Mouse (Mus musculus) hindbrain, embryonic 10.5 days (tissue): ENCODE results near the gene Gramd1b. TPM values are rescaled to one million over a fixed set of nuclear protein-coding genes. Genes with fewer than 3 reads are reported as not detected.
A peak's percentile ranks its signal among the peaks of the same experiment; 100 is the strongest.

Experiments used
- DNase-seq: peaks from one replicate; pipeline ENCODE4 v3.0.0-alpha.2; 2017; ENCODE audit warnings: low spot score
- H3K27ac ChIP-seq: fragments of 300-500 bp; sonication (generic); 2 replicates; pipeline ENCODE4 v1.5.1; 2016; ENCODE audit warnings: mild to moderate bottlenecking, moderate library complexity
- H3K27me3 ChIP-seq: fragments of 300-500 bp; sonication (generic); 2 replicates; pipeline ENCODE4 v1.6.1; 2016; ENCODE audit warnings: mild to moderate bottlenecking; ENCODE audit not compliant: poor library complexity, insufficient read depth, severe bottlenecking
- H3K36me3 ChIP-seq: fragments of 300-500 bp; sonication (generic); 2 replicates; pipeline ENCODE4 v1.6.1; 2016; ENCODE audit warnings: mild to moderate bottlenecking, moderate library complexity
- H3K4me1 ChIP-seq: fragments of 300-500 bp; sonication (generic); replicated peaks from 2 replicates; pipeline ENCODE4 v1.6.1; 2016; ENCODE audit warnings: mild to moderate bottlenecking
- H3K4me3 ChIP-seq: fragments of 300-500 bp; sonication (generic); 2 replicates; pipeline ENCODE4 v1.5.1; 2016; ENCODE audit warnings: mild to moderate bottlenecking, moderate library complexity
- H3K9me3 ChIP-seq: fragments of 300-500 bp; sonication (generic); 2 replicates; pipeline ENCODE4 v1.6.1; 2016; ENCODE audit warnings: mild to moderate bottlenecking, moderate library complexity
- WGBS: fragments of 180-500 bp; shearing (Covaris S2); methylation state at CpG from one replicate; pipeline ENCODE4 v1.1.7; 2016; 5-methylcytosine and 5-hydroxymethylcytosine counted together
- polyA plus RNA-seq: library from polyadenylated mRNA; unstranded; fragments of >200 nt; fragmentation: Nextera tagmentation; extraction: Ambion mirVana; gene quantifications from 2 replicates; pipeline ENCODE4 v1.2.1, GENCODE M21; 2016

Gene Gramd1b
- polyA plus RNA-seq, 1 experiment from 2014 or later: 4.6 TPM

- Histone ChIP-seq H3K9me3 (no peaks in the 10 kb centered on the region), H3K27me3 (no peaks in the 10 kb centered on the region)
Observed at GRCm38 (mm10) chr9:40410895-40411294, 120.3 kb downstream of the Gramd1b start.

GRCm38 (mm10) chr9:40409071-40409470 is 122.1 kb downstream of the Gramd1b start:
- peaks cover 27% of the 10 kb centered on the region for H3K4me1 ChIP-seq

More at GRCm38 (mm10) chr9:40410895-40411294, 120.3 kb downstream of the Gramd1b start:
- no peak for DNase-seq
- over 99% methylated on average over 3 of the region's 3 CpGs for WGBS
- Histone ChIP-seq H3K4me3 (no peak overlapping the region), H3K4me1 (peaks cover 20% of the 10 kb centered on the region), H3K27ac (no peak overlapping the region), H3K36me3 (no peaks in the 10 kb centered on the region)

GRCm38 (mm10) chr9:40408415-40408814 is 122.8 kb downstream of the Gramd1b start:
- H3K27me3 ChIP-seq: no peaks in the 10 kb centered on the region
- H3K27ac ChIP-seq: no peak overlapping the region
- no peak overlapping the region for H3K4me3 ChIP-seq
- H3K36me3 ChIP-seq: no peaks in the 10 kb centered on the region
- no peak for DNase-seq
- 69% methylated on average over 3 of the region's 3 CpGs for WGBS
- no peaks in the 10 kb centered on the region for H3K9me3 ChIP-seq
- H3K4me1 ChIP-seq: peaks cover 27% of the 10 kb centered on the region

More at GRCm38 (mm10) chr9:40409071-40409470, 122.1 kb downstream of the Gramd1b start:
- 48% methylated on average over 2 of the region's 2 CpGs for WGBS
- H3K36me3 ChIP-seq: no peaks in the 10 kb centered on the region
- no peak for DNase-seq
- 0 out of 2 replicates have a peak overlapping the region, but pooled peaks have one; percentile 16 for H3K27ac ChIP-seq
- no peak overlapping the region for H3K4me3 ChIP-seq
- H3K27me3 ChIP-seq: no peaks in the 10 kb centered on the region
- H3K9me3 ChIP-seq: no peaks in the 10 kb centered on the region

- DNase-seq: peak; percentile 10
- 42% methylated on average over 5 of the region's 5 CpGs for WGBS
- H3K36me3 ChIP-seq: no peaks in the 10 kb centered on the region
- H3K9me3 ChIP-seq: no peaks in the 10 kb centered on the region
- no peaks in the 10 kb centered on the region for H3K27me3 ChIP-seq
- no peak overlapping the region for H3K27ac ChIP-seq
- peaks cover 27% of the 10 kb centered on the region for H3K4me1 ChIP-seq
- no peak overlapping the region for H3K4me3 ChIP-seq
Observed at GRCm38 (mm10) chr9:40407876-40408275, 123.3 kb downstream of the Gramd1b start.

GRCm38 (mm10) chr9:40405804-40406203 is 125.4 kb downstream of the Gramd1b start:
- peak overlapping the region; percentile 60 for H3K27ac ChIP-seq
- no peak for DNase-seq
- H3K9me3 ChIP-seq: no peaks in the 10 kb centered on the region
- no peaks in the 10 kb centered on the region for H3K36me3 ChIP-seq
- H3K4me3 ChIP-seq: no peak overlapping the region
- H3K4me1 ChIP-seq: peaks cover 31% of the 10 kb centered on the region
- 37% methylated on average over 6 of the region's 6 CpGs for WGBS
- H3K27me3 ChIP-seq: no peaks in the 10 kb centered on the region

GRCm38 (mm10) chr9:40405263-40405662 is 125.9 kb downstream of the Gramd1b start:
- no peak for DNase-seq
- Histone ChIP-seq H3K4me3 (no peak overlapping the region), H3K9me3 (no peaks in the 10 kb centered on the region), H3K4me1 (peaks cover 31% of the 10 kb centered on the region), H3K36me3 (no peaks in the 10 kb centered on the region), H3K27ac (no peak overlapping the region), H3K27me3 (no peaks in the 10 kb centered on the region)
- WGBS: 90% methylated on average over 5 of the region's 5 CpGs

- no peak overlapping the region for H3K27ac ChIP-seq
- DNase-seq: no peak
- no peaks in the 10 kb centered on the region for H3K36me3 ChIP-seq
- H3K27me3 ChIP-seq: no peaks in the 10 kb centered on the region
- WGBS: 91% methylated on average over 11 of the region's 11 CpGs
- H3K9me3 ChIP-seq: no peaks in the 10 kb centered on the region
- H3K4me1 ChIP-seq: peaks cover 31% of the 10 kb centered on the region
- H3K4me3 ChIP-seq: no peak overlapping the region
Observed at GRCm38 (mm10) chr9:40404637-40405036, 126.5 kb downstream of the Gramd1b start.

- Histone ChIP-seq H3K4me1 (peaks cover 27% of the 10 kb centered on the region), H3K9me3 (no peaks in the 10 kb centered on the region), H3K27me3 (no peaks in the 10 kb centered on the region), H3K4me3 (no peak overlapping the region), H3K36me3 (no peaks in the 10 kb centered on the region), H3K27ac (no peak overlapping the region)
- DNase-seq: no peak
- 87% methylated on average over 7 of the region's 7 CpGs for WGBS
Observed at GRCm38 (mm10) chr9:40403750-40404149, 127.4 kb downstream of the Gramd1b start.

- DNase-seq: no peak
Observed at GRCm38 (mm10) chr9:40401818-40402217, 129.4 kb downstream of the Gramd1b start.

GRCm38 (mm10) chr9:40400854-40401253 is 130.3 kb downstream of the Gramd1b start:
- Histone ChIP-seq H3K9me3 (no peaks in the 10 kb centered on the region), H3K4me3 (no peak overlapping the region), H3K27ac (no peak overlapping the region), H3K36me3 (no peaks in the 10 kb centered on the region), H3K27me3 (no peaks in the 10 kb centered on the region), H3K4me1 (peaks cover 14% of the 10 kb centered on the region)
- DNase-seq: no peak
- 78% methylated on average over 9 of the region's 9 CpGs for WGBS

More at GRCm38 (mm10) chr9:40401818-40402217, 129.4 kb downstream of the Gramd1b start:
- 86% methylated on average over 5 of the region's 5 CpGs for WGBS
- Histone ChIP-seq H3K27me3 (no peaks in the 10 kb centered on the region), H3K27ac (no peak overlapping the region), H3K4me1 (peaks cover 22% of the 10 kb centered on the region), H3K9me3 (no peaks in the 10 kb centered on the region), H3K4me3 (no peak overlapping the region), H3K36me3 (no peaks in the 10 kb centered on the region)

- no peaks in the 10 kb centered on the region for H3K9me3 ChIP-seq
- no peak for DNase-seq
- H3K36me3 ChIP-seq: no peaks in the 10 kb centered on the region
- H3K27me3 ChIP-seq: no peaks in the 10 kb centered on the region
- no peak overlapping the region for H3K4me3 ChIP-seq
- 81% methylated on average over 2 of the region's 2 CpGs for WGBS
- peaks cover 8% of the 10 kb centered on the region; the same call in 1 of the 2 replicates for H3K4me1 ChIP-seq
- H3K27ac ChIP-seq: no peak overlapping the region
Observed at GRCm38 (mm10) chr9:40400171-40400570, 131.0 kb downstream of the Gramd1b start.

- WGBS: 89% methylated on average over 6 of the region's 6 CpGs
- H3K4me3 ChIP-seq: no peak overlapping the region
- no peak for DNase-seq
- no peak overlapping the region for H3K27ac ChIP-seq
- no peaks in the 10 kb centered on the region for H3K27me3 ChIP-seq
- peaks cover 8% of the 10 kb centered on the region; the same call in 1 of the 2 replicates for H3K4me1 ChIP-seq
- no peaks in the 10 kb centered on the region for H3K9me3 ChIP-seq
- H3K36me3 ChIP-seq: no peaks in the 10 kb centered on the region
Observed at GRCm38 (mm10) chr9:40399359-40399932, 131.7 kb downstream of the Gramd1b start.

- H3K4me3 ChIP-seq: no peak overlapping the region
- H3K9me3 ChIP-seq: no peaks in the 10 kb centered on the region
- peaks cover 10% of the 10 kb centered on the region for H3K4me1 ChIP-seq
- H3K27ac ChIP-seq: no peak overlapping the region
- no peak for DNase-seq
- 54% methylated on average over 7 of the region's 7 CpGs for WGBS
- H3K27me3 ChIP-seq: no peaks in the 10 kb centered on the region
- no peaks in the 10 kb centered on the region for H3K36me3 ChIP-seq
Observed at GRCm38 (mm10) chr9:40397471-40398245, 133.5 kb downstream of the Gramd1b start.
